Mouse (Mus musculus): Measurements from ENCODE around the gene Als2cr12. TPM values are rescaled to one million over a fixed set of nuclear protein-coding genes. Genes with fewer than 3 reads are reported as not detected.
"Not testable (repeated sequence)": the region's sequence is repeated elsewhere in the genome, so short reads cannot be mapped to it uniquely, and the experiment has no call there.

Gene Als2cr12
- not detected in 2 replicates for polyA plus RNA-seq (2016; fragmentation: Nextera tagmentation; extraction: Ambion mirVana)

GRCm38 (mm10) chr1:58695810-58696209, at the start of gene Als2cr12:
Als2cr12 (minus strand) TSS chr1:58695989.
- H3K4me1 ChIP-seq; H3K9me3 ChIP-seq; H3K27ac ChIP-seq; H3K36me3 ChIP-seq; H3K4me3 ChIP-seq; H3K27me3 ChIP-seq (ENCODE audit: insufficient read depth, poor library complexity, severe bottlenecking); DNase-seq (ENCODE audit: low spot score): not testable (repeated sequence)
- 81% methylated on average over 4 of the region's 4 CpGs for WGBS

GRCm38 (mm10) chr1:58744645-58745044, 48.9 kb upstream of the Als2cr12 start:
- 88% methylated on average over 7 of the region's 7 CpGs for WGBS
- H3K4me3 ChIP-seq = no peak overlapping the region
- no peaks in the 10 kb centered on the region for H3K27me3 ChIP-seq (ENCODE audit: insufficient read depth, poor library complexity, severe bottlenecking)
- H3K36me3 ChIP-seq = peaks cover 91% of the 10 kb centered on the region
- H3K4me1 ChIP-seq = no peaks in the 10 kb centered on the region
- no peaks in the 10 kb centered on the region for H3K9me3 ChIP-seq
- DNase-seq (ENCODE audit: low spot score) = no peak
- no peak overlapping the region for H3K27ac ChIP-seq

- Histone ChIP-seq H3K36me3 (peaks cover 84% of the 10 kb centered on the region), H3K27ac (no peak overlapping the region), H3K9me3 (no peaks in the 10 kb centered on the region), H3K4me3 (no peak overlapping the region), H3K27me3 (ENCODE audit: insufficient read depth, poor library complexity, severe bottlenecking) (no peaks in the 10 kb centered on the region), H3K4me1 (no peaks in the 10 kb centered on the region)
- WGBS = 62% methylated on average over 6 of the region's 6 CpGs
- DNase-seq (ENCODE audit: low spot score) = no peak
Observed at GRCm38 (mm10) chr1:58743252-58743651, 47.5 kb upstream of the Als2cr12 start.

GRCm38 (mm10) chr1:58742571-58743021, 46.8 kb upstream of the Als2cr12 start:
- Histone ChIP-seq H3K27me3 (ENCODE audit: insufficient read depth, poor library complexity, severe bottlenecking) (no peaks in the 10 kb centered on the region), H3K36me3 (peaks cover 81% of the 10 kb centered on the region), H3K27ac (no peak overlapping the region), H3K4me3 (no peak overlapping the region), H3K9me3 (no peaks in the 10 kb centered on the region), H3K4me1 (no peaks in the 10 kb centered on the region)
- 66% methylated on average over 5 of the region's 5 CpGs for WGBS
- DNase-seq (ENCODE audit: low spot score) = no peak

- H3K36me3 ChIP-seq = peaks cover 80% of the 10 kb centered on the region
- H3K27ac ChIP-seq = no peak overlapping the region
- no peak overlapping the region for H3K4me3 ChIP-seq
- DNase-seq (ENCODE audit: low spot score) = no peak
- no peaks in the 10 kb centered on the region for H3K9me3 ChIP-seq
- no peaks in the 10 kb centered on the region for H3K27me3 ChIP-seq (ENCODE audit: insufficient read depth, poor library complexity, severe bottlenecking)
- no peaks in the 10 kb centered on the region for H3K4me1 ChIP-seq
- WGBS = 86% methylated on average over 7 of the region's 7 CpGs
Observed at GRCm38 (mm10) chr1:58739529-58739928, 43.7 kb upstream of the Als2cr12 start.

GRCm38 (mm10) chr1:58736968-58737367, 41.2 kb upstream of the Als2cr12 start:
- no peak overlapping the region for H3K4me3 ChIP-seq
- WGBS = 91% methylated on average over 22 of the region's 22 CpGs
- H3K27ac ChIP-seq = no peak overlapping the region
- H3K36me3 ChIP-seq = peaks cover 77% of the 10 kb centered on the region
- H3K9me3 ChIP-seq = no peaks in the 10 kb centered on the region
- DNase-seq (ENCODE audit: low spot score) = no peak
- no peaks in the 10 kb centered on the region for H3K4me1 ChIP-seq
- no peaks in the 10 kb centered on the region for H3K27me3 ChIP-seq (ENCODE audit: insufficient read depth, poor library complexity, severe bottlenecking)

GRCm38 (mm10) chr1:58735962-58736361, 40.2 kb upstream of the Als2cr12 start:
- Histone ChIP-seq H3K9me3 (no peaks in the 10 kb centered on the region), H3K36me3 (peaks cover 75% of the 10 kb centered on the region), H3K4me1 (no peaks in the 10 kb centered on the region), H3K27me3 (ENCODE audit: insufficient read depth, poor library complexity, severe bottlenecking) (no peaks in the 10 kb centered on the region), H3K4me3 (no peak overlapping the region), H3K27ac (no peak overlapping the region)
- WGBS = 93% methylated on average over 7 of the region's 7 CpGs
- DNase-seq (ENCODE audit: low spot score) = no peak

GRCm38 (mm10) chr1:58734043-58734920, 38.5 kb upstream of the Als2cr12 start:
- Histone ChIP-seq H3K36me3 (peaks cover 72% of the 10 kb centered on the region), H3K9me3 (no peaks in the 10 kb centered on the region), H3K27ac (no peak overlapping the region), H3K4me1 (no peaks in the 10 kb centered on the region), H3K27me3 (ENCODE audit: insufficient read depth, poor library complexity, severe bottlenecking) (no peaks in the 10 kb centered on the region), H3K4me3 (no peak overlapping the region)
- DNase-seq (ENCODE audit: low spot score) = no peak
- 89% methylated on average over 11 of the region's 11 CpGs for WGBS

GRCm38 (mm10) chr1:58733636-58734035, 37.8 kb upstream of the Als2cr12 start:
- Histone ChIP-seq H3K27ac (no peak overlapping the region), H3K4me3 (no peak overlapping the region), H3K4me1 (no peaks in the 10 kb centered on the region), H3K36me3 (peaks cover 76% of the 10 kb centered on the region), H3K9me3 (no peaks in the 10 kb centered on the region), H3K27me3 (ENCODE audit: insufficient read depth, poor library complexity, severe bottlenecking) (no peaks in the 10 kb centered on the region)
- DNase-seq (ENCODE audit: low spot score) = no peak
- 84% methylated on average over 2 of the region's 2 CpGs for WGBS

- no peak for DNase-seq (ENCODE audit: low spot score)
- 90% methylated on average over 3 of the region's 3 CpGs for WGBS
- no peak overlapping the region for H3K27ac ChIP-seq
- H3K9me3 ChIP-seq = no peaks in the 10 kb centered on the region
- peaks cover 53% of the 10 kb centered on the region for H3K36me3 ChIP-seq
- no peaks in the 10 kb centered on the region for H3K27me3 ChIP-seq (ENCODE audit: insufficient read depth, poor library complexity, severe bottlenecking)
- no peak overlapping the region for H3K4me3 ChIP-seq
- H3K4me1 ChIP-seq = peaks cover 8% of the 10 kb centered on the region; the same call in 1 of the 2 replicates
Observed at GRCm38 (mm10) chr1:58728590-58728868, 32.7 kb upstream of the Als2cr12 start.

GRCm38 (mm10) chr1:58727747-58728589, 32.2 kb upstream of the Als2cr12 start:
- WGBS = 78% methylated on average over 10 of the region's 10 CpGs
- peaks cover 49% of the 10 kb centered on the region for H3K36me3 ChIP-seq
- H3K27me3 ChIP-seq (ENCODE audit: insufficient read depth, poor library complexity, severe bottlenecking) = no peaks in the 10 kb centered on the region
- no peak overlapping the region for H3K27ac ChIP-seq
- no peaks in the 10 kb centered on the region for H3K9me3 ChIP-seq
- H3K4me1 ChIP-seq = peaks cover 8% of the 10 kb centered on the region; the same call in 1 of the 2 replicates
- H3K4me3 ChIP-seq = no peak overlapping the region
- no peak for DNase-seq (ENCODE audit: low spot score)

GRCm38 (mm10) chr1:58727019-58727746, 31.4 kb upstream of the Als2cr12 start:
- Histone ChIP-seq H3K27ac (no peak overlapping the region), H3K4me1 (peaks cover 10% of the 10 kb centered on the region), H3K27me3 (ENCODE audit: insufficient read depth, poor library complexity, severe bottlenecking) (no peaks in the 10 kb centered on the region), H3K4me3 (no peak overlapping the region), H3K36me3 (peaks cover 49% of the 10 kb centered on the region), H3K9me3 (no peaks in the 10 kb centered on the region)
- 90% methylated on average over 1 of the region's 1 CpGs for WGBS
- no peak for DNase-seq (ENCODE audit: low spot score)
